Mouse (Mus musculus) cortical plate, adult 2 months (tissue): ENCODE measurements around the gene Akr1b7.

ENCODE experiments used
- CTCF ChIP-seq: fragments of 200-500 bp; IDR thresholded peaks from 2 replicates; pipeline ENCODE4 v1.5.1; 2011; ENCODE audit warnings: mild to moderate bottlenecking, control low read depth, low read length; ENCODE audit not compliant: insufficient read depth; ENCODE audit errors: extremely low read depth
- POLR2A ChIP-seq: fragments of 200-500 bp; IDR thresholded peaks from 2 replicates; pipeline ENCODE4 v1.6.1; 2011; ENCODE audit warnings: mild to moderate bottlenecking, low read length, control low read depth; ENCODE audit not compliant: insufficient read depth; ENCODE audit errors: extremely low read depth

GRCm38 (mm10) chr6:34399606-34400220 is 12.4 kb upstream of the Akr1b7 start:
- TF ChIP-seq POLR2A (no peak), CTCF (no peak)
